Mouse (Mus musculus) olfactory bulb, adult 2 months (tissue): Measurements from ENCODE around the gene Zfp846.

Experiments used
- CTCF ChIP-seq: fragments of 200-500 bp; IDR thresholded peaks from 2 replicates; pipeline ENCODE4 v1.5.1; 2012; ENCODE audit warnings: low read depth, mild to moderate bottlenecking, low read length, moderate library complexity; ENCODE audit not compliant: insufficient read depth
- POLR2A ChIP-seq: fragments of 200-500 bp; IDR thresholded peaks from 2 replicates; pipeline ENCODE4 v1.6.1; 2012; ENCODE audit warnings: mild to moderate bottlenecking, low read depth, low read length, moderate library complexity; ENCODE audit not compliant: insufficient read depth

- TF ChIP-seq POLR2A (peak; percentile 56; the same call in 1 of the 2 replicates), CTCF (no peak)
Measured at GRCm38 (mm10) chr9:20581175-20581634, at the start of gene Zfp846.
